Mouse (Mus musculus): ENCODE results near the gene Srgap2. TPM values are rescaled to one million over a fixed set of nuclear protein-coding genes. Genes with fewer than 3 reads are reported as not detected.

Srgap2 gene
- polyA plus RNA-seq, 1 experiment, result 188 TPM

- H3K27ac ChIP-seq (ENCODE audit: insufficient read depth, low read depth, low read length), result no peak overlapping the region
- peaks cover 15% of the 10 kb centered on the region for H3K4me1 ChIP-seq (ENCODE audit: control insufficient read depth, insufficient read depth, low read length)
- no peak overlapping the region for H3K4me3 ChIP-seq (ENCODE audit: insufficient read depth, low read length)
- TF ChIP-seq POLR2A (IDR thresholded peaks at IDR 0.05; ENCODE audit: borderline replicate concordance, low read depth, low read length), result no peak
- no peak for TF ChIP-seq CTCF (IDR thresholded peaks at IDR 0.05; ENCODE audit: low read depth, low read length)
Measured at GRCm38 (mm10) chr1:131421113-131421512, 106.0 kb downstream of the Srgap2 start.

GRCm38 (mm10) chr1:131420660-131421059 lies 106.5 kb downstream of the Srgap2 start:
- no peak overlapping the region for H3K4me3 ChIP-seq (ENCODE audit: insufficient read depth, low read length)
- peaks cover 15% of the 10 kb centered on the region for H3K4me1 ChIP-seq (ENCODE audit: control insufficient read depth, insufficient read depth, low read length)
- no peak overlapping the region for H3K27ac ChIP-seq (ENCODE audit: insufficient read depth, low read depth, low read length)
- TF ChIP-seq POLR2A (IDR thresholded peaks at IDR 0.05; ENCODE audit: borderline replicate concordance, low read depth, low read length) (no peak), CTCF (IDR thresholded peaks at IDR 0.05; ENCODE audit: low read depth, low read length) (no peak)

DNA sequence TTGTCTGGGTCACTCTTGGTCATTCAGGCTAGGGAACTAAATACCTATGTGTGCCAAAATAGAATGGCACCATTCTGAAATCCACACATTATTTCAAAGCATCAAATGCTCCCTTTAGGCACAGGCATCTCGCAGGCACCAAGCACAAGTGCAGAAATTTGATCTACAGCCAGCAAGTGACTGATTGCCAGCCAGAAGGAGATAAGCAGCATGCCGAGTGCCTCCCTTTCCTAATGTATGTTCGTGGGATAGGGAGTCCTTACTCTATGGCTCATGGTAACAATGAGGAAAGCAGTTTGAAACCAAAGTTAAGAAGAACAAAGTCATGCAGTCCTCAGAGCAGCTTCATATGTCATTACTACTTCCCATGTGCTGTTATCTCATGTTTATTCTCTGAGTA lies 107.8 kb downstream of the Srgap2 start:
- Histone ChIP-seq H3K4me3 (ENCODE audit: insufficient read depth, low read length) (no peak overlapping the region), H3K4me1 (ENCODE audit: control insufficient read depth, insufficient read depth, low read length) (peaks cover 15% of the 10 kb centered on the region), H3K27ac (ENCODE audit: insufficient read depth, low read depth, low read length) (no peak overlapping the region)
- no peak for TF ChIP-seq POLR2A (IDR thresholded peaks at IDR 0.05; ENCODE audit: borderline replicate concordance, low read depth, low read length)

GRCm38 (mm10) chr1:131417821-131418660 lies 109.1 kb downstream of the Srgap2 start:
- Histone ChIP-seq H3K4me1 (ENCODE audit: control insufficient read depth, insufficient read depth, low read length) (peaks cover 9% of the 10 kb centered on the region), H3K27ac (ENCODE audit: insufficient read depth, low read depth, low read length) (no peak overlapping the region), H3K4me3 (ENCODE audit: insufficient read depth, low read length) (no peak overlapping the region)
- TF ChIP-seq POLR2A (IDR thresholded peaks at IDR 0.05; ENCODE audit: borderline replicate concordance, low read depth, low read length) (no peak), CTCF (IDR thresholded peaks at IDR 0.05; ENCODE audit: low read depth, low read length) (no peak)

DNA sequence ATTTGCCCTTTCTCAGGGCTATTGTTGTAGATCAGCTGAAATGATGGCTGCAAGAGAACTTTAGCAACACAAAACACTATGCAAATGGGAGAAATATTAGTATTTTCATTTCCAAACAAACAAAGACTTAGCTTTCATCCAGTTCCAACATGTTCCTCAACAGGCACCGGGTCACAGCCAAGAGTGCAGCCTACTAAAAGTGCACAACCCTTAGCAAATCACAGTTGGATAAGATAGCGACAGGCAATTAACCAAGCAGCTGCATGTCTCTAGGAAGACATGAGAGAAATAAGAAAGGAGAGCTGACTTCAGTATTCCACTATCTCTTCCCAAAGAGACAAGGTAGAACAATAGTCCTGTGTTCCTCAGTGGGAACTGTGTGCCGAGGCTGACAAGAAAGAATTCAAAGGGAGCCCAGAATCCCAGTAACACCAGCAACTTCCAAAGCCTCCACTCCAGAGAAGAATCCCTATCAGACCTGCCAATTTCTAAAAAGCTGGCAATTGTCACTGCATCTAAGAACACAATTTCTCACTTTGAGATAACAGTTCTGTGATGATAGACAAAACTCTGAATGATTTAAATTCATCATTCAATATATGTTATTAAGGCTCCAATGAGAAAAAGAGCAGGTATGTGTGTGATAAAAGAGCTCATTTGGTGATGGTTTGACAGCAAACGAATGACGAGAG lies 109.9 kb downstream of the Srgap2 start:
- no peak for TF ChIP-seq CTCF (IDR thresholded peaks at IDR 0.05; ENCODE audit: low read depth, low read length)
- TF ChIP-seq POLR2A (IDR thresholded peaks at IDR 0.05; ENCODE audit: borderline replicate concordance, low read depth, low read length), result no peak
- Histone ChIP-seq H3K4me1 (ENCODE audit: control insufficient read depth, insufficient read depth, low read length) (peaks cover 3% of the 10 kb centered on the region; the same call in 1 of the 2 replicates), H3K27ac (ENCODE audit: insufficient read depth, low read depth, low read length) (no peak overlapping the region), H3K4me3 (ENCODE audit: insufficient read depth, low read length) (no peak overlapping the region)

GRCm38 (mm10) chr1:131403567-131403966 lies 123.6 kb downstream of the Srgap2 start:
- H3K4me3 ChIP-seq (ENCODE audit: insufficient read depth, low read length), result no peak overlapping the region

GRCm38 (mm10) chr1:131400844-131401243 lies 126.3 kb downstream of the Srgap2 start:
- Histone ChIP-seq H3K4me3 (ENCODE audit: insufficient read depth, low read length) (no peak overlapping the region), H3K4me1 (ENCODE audit: control insufficient read depth, insufficient read depth, low read length) (0 out of 2 replicates have a peak, but pooled peaks cover 3% of the 10 kb centered on the region), H3K27ac (ENCODE audit: insufficient read depth, low read depth, low read length) (no peak overlapping the region)
- TF ChIP-seq POLR2A (IDR thresholded peaks at IDR 0.05; ENCODE audit: borderline replicate concordance, low read depth, low read length), result no peak
- no peak for TF ChIP-seq CTCF (IDR thresholded peaks at IDR 0.05; ENCODE audit: low read depth, low read length)

More at GRCm38 (mm10) chr1:131403567-131403966, 123.6 kb downstream of the Srgap2 start:
- Histone ChIP-seq H3K27ac (ENCODE audit: insufficient read depth, low read depth, low read length) (no peak overlapping the region), H3K4me1 (ENCODE audit: control insufficient read depth, insufficient read depth, low read length) (peaks cover 9% of the 10 kb centered on the region)
- TF ChIP-seq POLR2A (IDR thresholded peaks at IDR 0.05; ENCODE audit: borderline replicate concordance, low read depth, low read length) (no peak), CTCF (IDR thresholded peaks at IDR 0.05; ENCODE audit: low read depth, low read length) (no peak)

- no peak overlapping the region for H3K4me3 ChIP-seq (ENCODE audit: insufficient read depth, low read length)
- TF ChIP-seq CTCF (IDR thresholded peaks at IDR 0.05; ENCODE audit: low read depth, low read length) (no peak), POLR2A (IDR thresholded peaks at IDR 0.05; ENCODE audit: borderline replicate concordance, low read depth, low read length) (no peak)
- H3K27ac ChIP-seq (ENCODE audit: insufficient read depth, low read depth, low read length), result no peak overlapping the region
- peaks cover 16% of the 10 kb centered on the region for H3K4me1 ChIP-seq (ENCODE audit: control insufficient read depth, insufficient read depth, low read length)
Measured at GRCm38 (mm10) chr1:131398181-131398580, 129.0 kb downstream of the Srgap2 start.

DNA sequence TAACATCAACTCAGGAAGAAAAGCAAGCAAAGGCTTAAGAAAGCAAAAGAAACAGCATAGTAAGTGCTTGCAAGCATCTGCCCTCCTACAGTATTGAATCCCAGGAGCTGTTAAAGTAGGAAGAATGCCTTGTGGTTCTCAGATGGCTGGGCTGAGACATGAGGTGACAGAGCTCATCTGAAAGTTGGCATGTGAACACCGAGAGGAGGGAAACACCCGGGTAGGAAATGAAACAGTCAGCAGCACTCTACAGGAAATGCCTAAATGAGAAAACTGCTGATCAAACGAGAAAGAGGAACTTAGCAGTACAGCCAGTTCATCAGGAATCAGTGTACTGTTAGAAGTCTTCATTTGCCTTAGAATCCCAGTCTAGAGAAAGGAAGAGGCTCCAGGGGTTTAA lies 142.7 kb downstream of the Srgap2 start:
- H3K4me3 ChIP-seq (ENCODE audit: insufficient read depth, low read length), result no peak overlapping the region
- peaks cover 54% of the 10 kb centered on the region for H3K4me1 ChIP-seq (ENCODE audit: control insufficient read depth, insufficient read depth, low read length)
- TF ChIP-seq POLR2A (IDR thresholded peaks at IDR 0.05; ENCODE audit: borderline replicate concordance, low read depth, low read length) (no peak), CTCF (IDR thresholded peaks at IDR 0.05; ENCODE audit: low read depth, low read length) (no peak)
- H3K27ac ChIP-seq (ENCODE audit: insufficient read depth, low read depth, low read length), result peak overlapping the region; percentile 97

- H3K4me1 ChIP-seq (ENCODE audit: control insufficient read depth, insufficient read depth, low read length), result peaks cover 58% of the 10 kb centered on the region
- no peak overlapping the region for H3K4me3 ChIP-seq (ENCODE audit: insufficient read depth, low read length)
- TF ChIP-seq POLR2A (IDR thresholded peaks at IDR 0.05; ENCODE audit: borderline replicate concordance, low read depth, low read length) (no peak), CTCF (IDR thresholded peaks at IDR 0.05; ENCODE audit: low read depth, low read length) (no peak)
- no peak overlapping the region for H3K27ac ChIP-seq (ENCODE audit: insufficient read depth, low read depth, low read length)
Measured at GRCm38 (mm10) chr1:131382184-131382583, 145.0 kb downstream of the Srgap2 start.

Data from bone marrow macrophage, adult 2 months (primary cell).